Mouse (Mus musculus) lung, embryonic 14.5 days (tissue): ENCODE data around the gene Mtor. TPM values are rescaled to one million over a fixed set of nuclear protein-coding genes. Genes with fewer than 3 reads are reported as not detected.

Experiments
- ATAC-seq: fragments of 200-750 bp; cut with Nextera tagmentation; 2 replicates; pipeline ENCODE4 v1.8.0; 2017; ENCODE audit warnings: mild to moderate bottlenecking, moderate TSS enrichment, moderate library complexity; ENCODE audit not compliant: insufficient read depth
- DNase-seq: peaks from one replicate; pipeline ENCODE4 v3.0.0-alpha.2; 2015
- H3K27ac ChIP-seq: fragments of 300-500 bp; sonication (generic); 2 replicates; pipeline ENCODE4 v1.5.1; 2014; ENCODE audit warnings: low read depth, mild to moderate bottlenecking, moderate library complexity
- H3K27me3 ChIP-seq: fragments of 300-500 bp; sonication (generic); 2 replicates; pipeline ENCODE4 v1.6.1; 2014; ENCODE audit warnings: low read length, control low read depth; ENCODE audit not compliant: insufficient read depth
- H3K36me3 ChIP-seq: fragments of 300-500 bp; sonication (generic); 2 replicates; pipeline ENCODE4 v1.6.1; 2014; ENCODE audit warnings: control low read depth; ENCODE audit not compliant: insufficient read depth
- H3K4me1 ChIP-seq: fragments of 300-500 bp; sonication (generic); 2 replicates; pipeline ENCODE4 v1.6.1; 2014; ENCODE audit warnings: antibody characterized with exemption, control low read depth; ENCODE audit not compliant: insufficient read depth
- H3K4me2 ChIP-seq: fragments of 300-500 bp; sonication (generic); 2 replicates; pipeline ENCODE4 v1.6.1; 2014; ENCODE audit warnings: mild to moderate bottlenecking
- H3K4me3 ChIP-seq: fragments of 300-500 bp; sonication (generic); 2 replicates; pipeline ENCODE4 v1.5.1; 2014; ENCODE audit warnings: low read depth, low read length
- H3K9ac ChIP-seq: fragments of 300-500 bp; sonication (generic); 2 replicates; pipeline ENCODE4 v1.6.1; 2014
- H3K9me3 ChIP-seq: fragments of 300-500 bp; sonication (generic); 2 replicates; pipeline ENCODE4 v1.6.1; 2016; ENCODE audit warnings: low read depth, low read length, control low read depth
- CTCF ChIP-seq: IDR thresholded peaks from 2 replicates; pipeline ENCODE4 v1.5.1; 2016; ENCODE audit warnings: antibody characterized with exemption, low read depth
- WGBS: fragments of 180-500 bp; shearing (Covaris S2); extraction: QIAGEN DNeasy Blood & Tissue Kit; methylation state at CpG from one replicate; pipeline ENCODE4 v1.1.7; 2014; 5-methylcytosine and 5-hydroxymethylcytosine counted together
- polyA plus RNA-seq: library from polyadenylated mRNA; unstranded; fragments of >200 nt; fragmentation: Nextera tagmentation; extraction: Ambion mirVana; gene quantifications from 2 replicates; pipeline ENCODE4 v1.2.1, GENCODE M21; 2014

Mtor gene
- polyA plus RNA-seq, 1 experiment from 2014 or later: 21.3 TPM

- H3K4me2 ChIP-seq: no peak overlapping the region
- DNase-seq: no peak
- no peak overlapping the region for H3K4me3 ChIP-seq
- no peak for ATAC-seq
- no peaks in the 10 kb centered on the region for H3K27me3 ChIP-seq
- no peak overlapping the region for H3K27ac ChIP-seq
- TF ChIP-seq CTCF: no peak
- no peak overlapping the region for H3K9ac ChIP-seq
- peaks cover 24% of the 10 kb centered on the region for H3K36me3 ChIP-seq
- WGBS: 92% methylated on average over 14 of the region's 14 CpGs
- H3K4me1 ChIP-seq: no peaks in the 10 kb centered on the region
- H3K9me3 ChIP-seq: no peaks in the 10 kb centered on the region
These were observed 59.9 kb downstream of the Mtor start for GRCm38 (mm10) chr4:148508084-148508849.

- no peaks in the 10 kb centered on the region for H3K27me3 ChIP-seq
- WGBS: 76% methylated on average over 8 of the region's 8 CpGs
- H3K9me3 ChIP-seq: no peaks in the 10 kb centered on the region
- H3K4me3 ChIP-seq: no peak overlapping the region
- no peak overlapping the region for H3K9ac ChIP-seq
- H3K36me3 ChIP-seq: peaks cover 35% of the 10 kb centered on the region
- no peak overlapping the region for H3K27ac ChIP-seq
- H3K4me1 ChIP-seq: no peaks in the 10 kb centered on the region
- DNase-seq: no peak
- no peak for ATAC-seq
- no peak for TF ChIP-seq CTCF
- no peak overlapping the region for H3K4me2 ChIP-seq
These were observed 61.2 kb downstream of the Mtor start for GRCm38 (mm10) chr4:148509450-148510084.

GRCm38 (mm10) chr4:148510691-148511090 is 62.3 kb downstream of the Mtor start:
- Histone ChIP-seq H3K9me3 (no peaks in the 10 kb centered on the region), H3K27ac (no peak overlapping the region), H3K4me3 (no peak overlapping the region), H3K4me1 (no peaks in the 10 kb centered on the region), H3K4me2 (no peak overlapping the region), H3K36me3 (peaks cover 43% of the 10 kb centered on the region), H3K9ac (no peak overlapping the region), H3K27me3 (no peaks in the 10 kb centered on the region)
- no peak for ATAC-seq
- no peak for TF ChIP-seq CTCF
- 84% methylated on average over 4 of the region's 4 CpGs for WGBS
- DNase-seq: no peak

GRCm38 (mm10) chr4:148511334-148511733 is 62.9 kb downstream of the Mtor start:
- Histone ChIP-seq H3K4me3 (no peak overlapping the region), H3K4me1 (no peaks in the 10 kb centered on the region), H3K9ac (no peak overlapping the region), H3K36me3 (peaks cover 46% of the 10 kb centered on the region), H3K27me3 (no peaks in the 10 kb centered on the region), H3K27ac (no peak overlapping the region), H3K9me3 (no peaks in the 10 kb centered on the region), H3K4me2 (no peak overlapping the region)
- no peak for TF ChIP-seq CTCF
- ATAC-seq (no peak), DNase-seq (no peak)
- WGBS: 93% methylated on average over 4 of the region's 4 CpGs

GRCm38 (mm10) chr4:148513021-148513559 is 64.7 kb downstream of the Mtor start:
- H3K9me3 ChIP-seq: no peaks in the 10 kb centered on the region
- no peak overlapping the region for H3K4me2 ChIP-seq
- 70% methylated on average over 6 of the region's 6 CpGs for WGBS
- ATAC-seq (no peak), DNase-seq (peak; percentile 9)
- H3K9ac ChIP-seq: no peak overlapping the region
- no peaks in the 10 kb centered on the region for H3K4me1 ChIP-seq
- no peak overlapping the region for H3K4me3 ChIP-seq
- H3K27ac ChIP-seq: no peak overlapping the region
- H3K27me3 ChIP-seq: no peaks in the 10 kb centered on the region
- H3K36me3 ChIP-seq: peaks cover 61% of the 10 kb centered on the region
- no peak for TF ChIP-seq CTCF

GRCm38 (mm10) chr4:148515313-148515712 is 66.9 kb downstream of the Mtor start:
- no peaks in the 10 kb centered on the region for H3K9me3 ChIP-seq
- H3K4me3 ChIP-seq: no peak overlapping the region
- H3K27me3 ChIP-seq: no peaks in the 10 kb centered on the region
- H3K9ac ChIP-seq: no peak overlapping the region
- no peak for DNase-seq
- peaks cover 77% of the 10 kb centered on the region for H3K36me3 ChIP-seq
- H3K27ac ChIP-seq: no peak overlapping the region
- no peaks in the 10 kb centered on the region for H3K4me1 ChIP-seq
- peak; percentile 35; the same call in 1 of the 2 replicates for TF ChIP-seq CTCF
- WGBS: 85% methylated on average over 2 of the region's 2 CpGs
- no peak for ATAC-seq
- H3K4me2 ChIP-seq: no peak overlapping the region

GRCm38 (mm10) chr4:148517809-148518208 is 69.4 kb downstream of the Mtor start:
- Histone ChIP-seq H3K27me3 (no peaks in the 10 kb centered on the region), H3K4me3 (no peak overlapping the region), H3K9ac (no peak overlapping the region), H3K4me1 (no peaks in the 10 kb centered on the region), H3K27ac (no peak overlapping the region; the same call in 1 of the 2 replicates), H3K9me3 (no peaks in the 10 kb centered on the region), H3K36me3 (peaks cover 69% of the 10 kb centered on the region), H3K4me2 (no peak overlapping the region)
- WGBS: 60% methylated on average over 4 of the region's 4 CpGs
- ATAC-seq (no peak), DNase-seq (no peak)
- no peak for TF ChIP-seq CTCF
